Mouse (Mus musculus) spleen, postnatal 14 days (tissue): ENCODE measurements around the gene Spag16.

Experiments used
- DNase-seq, 2 experiments: peaks; one replicate each; pipeline ENCODE4 v3.0.0; 2021 to 2022; ENCODE audit warnings: low spot score in 2 of 2

Spag16 gene

GRCm38 (mm10) chr1:70082208-70082878 is 255.6 kb downstream of the Spag16 start:
- DNase-seq, result no peak

DNA sequence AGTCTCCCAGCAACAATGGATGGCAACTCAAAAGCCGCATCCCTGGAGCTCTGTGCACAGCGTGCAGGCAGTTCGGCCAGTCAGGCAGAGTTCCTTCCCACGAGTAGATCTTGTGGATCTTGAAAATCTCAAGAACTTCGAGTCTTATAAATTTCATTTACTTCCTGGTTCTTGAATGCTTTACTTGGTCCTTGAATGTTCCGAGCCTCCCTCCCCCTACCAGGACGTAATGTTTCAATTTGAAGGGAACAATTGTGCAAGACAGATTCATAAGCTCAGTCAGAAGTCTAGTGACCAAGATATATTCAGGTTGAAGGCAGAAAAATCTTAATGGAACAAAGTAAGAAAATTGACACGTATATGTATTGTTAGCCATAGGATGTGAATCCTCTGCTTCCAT is 277.9 kb downstream of the Spag16 start:
- DNase-seq, result no peak

DNA sequence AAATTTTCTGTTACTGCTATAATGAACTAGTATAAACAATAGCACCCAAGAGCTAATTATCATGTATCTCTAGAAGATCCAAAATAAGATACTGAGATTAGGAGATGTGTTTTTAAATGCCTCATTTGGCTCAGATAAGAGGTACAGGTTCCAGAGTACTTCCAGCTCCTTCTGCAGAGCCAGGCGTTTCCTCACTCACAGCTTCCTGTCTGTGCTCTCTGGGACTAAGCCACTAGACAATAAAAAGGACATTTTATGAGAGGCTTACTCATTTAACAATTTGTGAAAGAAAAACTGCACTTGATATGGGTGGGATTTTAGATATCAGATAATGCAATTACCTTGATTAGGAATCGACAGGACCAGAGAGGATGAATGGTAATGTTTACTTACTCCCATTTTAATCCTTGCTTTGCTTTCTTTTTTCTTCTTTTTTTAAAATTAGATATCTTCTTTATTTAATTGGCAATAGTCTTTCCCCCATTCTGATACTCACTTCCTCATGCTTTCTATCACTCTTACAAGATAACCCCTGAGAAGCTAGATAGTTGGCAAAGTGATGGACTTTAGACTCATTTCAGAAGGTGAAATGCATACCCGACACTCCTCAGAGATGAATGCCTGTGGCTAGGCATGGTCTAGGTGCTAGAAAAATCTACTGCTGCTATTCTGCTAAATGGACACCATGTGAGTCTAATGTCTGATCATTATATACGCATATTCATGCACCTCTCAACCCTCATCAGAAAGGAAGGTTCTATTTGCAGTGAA is 289.6 kb downstream of the Spag16 start:
- no peak for DNase-seq

GRCm38 (mm10) chr1:70128035-70128434 is 301.3 kb downstream of the Spag16 start:
- DNase-seq, result no peak

- DNase-seq, result no peak
Measured at GRCm38 (mm10) chr1:70135547-70135946, 308.8 kb downstream of the Spag16 start.

DNA sequence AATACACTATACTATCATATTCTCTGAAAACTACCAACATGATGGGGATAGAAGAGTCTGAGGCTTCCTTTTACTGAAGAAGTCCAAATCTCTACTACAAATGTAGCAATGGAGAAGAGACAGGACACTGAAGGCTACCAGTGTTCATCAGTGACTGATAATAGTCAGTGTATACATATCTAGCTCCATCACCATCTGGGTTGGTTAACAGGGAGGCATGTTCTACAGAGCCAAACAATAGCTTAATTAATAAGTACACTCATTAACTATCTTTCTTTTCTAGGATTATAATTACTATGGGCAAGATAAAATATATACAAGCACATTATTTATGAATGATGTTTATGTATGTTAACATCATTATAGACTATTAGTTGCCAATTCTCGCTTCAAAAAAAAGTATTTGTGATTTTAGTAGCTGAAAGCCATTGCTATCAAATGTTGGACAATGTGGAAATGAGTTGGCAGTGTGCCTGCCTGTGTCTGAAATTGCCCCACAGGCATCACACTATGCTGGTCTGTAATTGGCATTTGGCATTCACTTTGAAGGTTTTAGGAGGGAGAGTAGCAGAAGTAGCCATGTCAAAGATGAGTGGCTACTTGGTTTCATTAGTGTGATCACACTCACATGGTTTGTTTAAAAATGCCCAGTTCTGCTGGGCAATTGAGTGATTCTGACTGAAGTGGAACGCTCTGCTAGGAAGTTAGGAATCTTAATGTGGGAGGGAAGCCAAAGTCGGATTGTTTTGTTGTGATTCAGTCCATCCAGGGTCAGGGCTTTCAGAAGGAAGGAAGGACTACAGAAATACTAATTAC is 338.8 kb downstream of the Spag16 start:
- no peak for DNase-seq

DNA sequence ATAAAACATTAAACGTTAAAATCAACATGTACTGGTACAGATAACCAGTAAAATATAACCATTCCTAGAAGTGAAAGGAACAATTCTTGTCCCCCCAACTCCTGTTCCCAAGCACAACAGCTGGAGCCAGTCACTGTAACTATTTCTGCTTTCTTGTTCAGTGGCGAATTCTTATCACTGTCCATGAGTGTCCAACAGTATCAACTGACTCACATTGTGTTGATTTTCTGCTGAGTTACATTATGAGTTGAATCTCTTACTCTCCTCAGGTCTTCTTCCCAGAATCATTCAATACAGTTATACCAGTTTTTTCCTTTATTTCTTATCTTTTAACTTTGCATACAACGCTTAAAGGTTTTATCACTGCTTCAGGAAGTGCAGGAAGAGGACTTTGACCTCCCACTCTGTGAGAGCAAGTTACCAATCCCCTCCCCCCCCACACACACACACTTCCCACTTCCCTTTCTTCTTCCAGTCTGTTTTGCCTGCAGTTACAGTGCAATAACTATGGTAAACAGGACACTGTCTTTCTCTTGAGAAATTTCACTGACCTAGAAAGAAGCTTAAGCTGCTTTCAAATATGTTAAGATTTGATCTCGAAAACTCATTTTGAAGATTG is 353.5 kb downstream of the Spag16 start:
- DNase-seq, result no peak

- DNase-seq, result no peak
Measured at GRCm38 (mm10) chr1:70264815-70265214, 438.0 kb downstream of the Spag16 start.

DNA sequence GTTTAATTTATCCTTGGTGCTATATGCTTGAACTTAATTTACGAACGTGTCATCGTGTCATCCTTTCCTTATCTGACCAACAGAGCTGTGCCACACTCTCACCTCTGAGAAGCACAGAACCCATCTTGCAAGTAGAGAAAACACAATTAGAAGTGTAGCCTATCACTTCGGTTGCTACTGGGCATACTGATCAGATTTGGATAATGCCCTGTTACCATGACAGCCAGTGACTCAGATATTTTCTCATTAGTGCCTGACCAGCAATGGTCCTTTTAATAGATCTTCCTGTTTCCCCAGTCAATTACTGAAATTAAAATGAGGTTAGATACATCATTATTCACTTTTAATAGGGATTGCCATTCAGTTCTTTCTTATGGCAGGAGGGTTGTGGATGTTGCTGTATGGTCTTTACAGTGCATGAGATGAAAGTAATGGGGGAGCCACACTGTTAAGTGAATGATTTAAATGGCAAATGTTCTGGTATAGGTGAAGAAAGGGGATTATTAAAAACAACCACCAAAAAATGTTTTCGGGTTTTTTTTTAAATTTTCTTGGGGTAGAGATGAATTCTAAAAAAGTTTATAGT is 439.2 kb downstream of the Spag16 start:
- DNase-seq, result no peak

GRCm38 (mm10) chr1:70270139-70270538 is 443.4 kb downstream of the Spag16 start:
- DNase-seq, result peak in 1 of 2 experiments; percentile 5

- DNase-seq, result no peak
Measured at GRCm38 (mm10) chr1:70272753-70273152, 446.0 kb downstream of the Spag16 start.

GRCm38 (mm10) chr1:70279296-70279695 is 452.5 kb downstream of the Spag16 start:
- DNase-seq, result no peak

GRCm38 (mm10) chr1:70283388-70283787 is 456.6 kb downstream of the Spag16 start:
- DNase-seq, result no peak

GRCm38 (mm10) chr1:70284140-70284539 is 457.4 kb downstream of the Spag16 start:
- DNase-seq, result no peak

DNA sequence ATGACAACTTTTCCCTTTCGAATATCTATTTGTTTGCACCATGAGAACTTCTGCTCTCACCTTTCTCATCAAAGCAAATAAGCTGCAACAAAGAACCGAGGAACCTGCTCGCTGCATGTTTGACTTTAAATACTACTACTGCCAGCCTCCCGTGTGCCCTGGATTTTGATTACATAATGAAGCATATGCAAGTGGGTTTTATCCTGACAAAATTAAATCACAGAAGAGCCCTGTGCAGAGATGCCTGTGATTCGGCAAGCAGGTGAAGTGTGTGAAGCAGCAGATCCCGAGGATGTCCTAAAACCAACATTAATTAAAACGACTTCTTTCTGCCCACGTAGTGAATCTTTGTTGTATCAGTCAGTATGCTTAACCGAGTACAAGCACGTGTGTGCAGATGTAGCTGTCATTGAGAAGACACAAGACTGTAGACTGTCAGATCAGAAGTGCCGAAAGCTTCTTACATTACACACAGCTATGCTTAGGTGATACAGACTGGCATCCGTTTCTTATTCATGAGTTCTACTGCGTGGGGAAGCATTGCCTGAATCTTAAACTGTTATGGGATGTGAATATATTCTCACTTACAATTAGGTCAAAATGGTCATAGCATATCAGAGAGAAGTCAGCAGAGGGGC is 489.5 kb downstream of the Spag16 start:
- no peak for DNase-seq

DNA sequence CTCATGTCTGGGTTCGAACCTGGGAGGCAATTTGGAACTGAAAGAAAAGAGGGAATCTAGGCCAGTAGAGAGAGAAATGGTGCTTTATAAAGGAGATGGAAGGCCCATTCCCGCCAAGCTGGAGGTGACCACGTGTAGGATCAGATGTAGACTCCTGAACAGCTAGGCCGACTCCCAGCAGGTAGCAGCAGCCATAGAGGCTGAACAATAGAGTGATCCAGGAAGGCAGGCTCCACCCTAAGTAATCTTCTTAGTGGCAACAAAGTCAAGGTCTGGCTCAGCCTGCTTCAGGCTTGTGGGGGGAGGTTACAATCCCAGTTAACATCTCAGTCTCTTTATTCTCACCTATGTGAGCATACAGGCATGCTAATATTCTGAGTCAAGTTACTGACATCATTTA is 494.2 kb downstream of the Spag16 start:
- no peak for DNase-seq

GRCm38 (mm10) chr1:70346179-70346578 is 519.4 kb downstream of the Spag16 start:
- no peak for DNase-seq

- no peak for DNase-seq
Measured at GRCm38 (mm10) chr1:70351371-70351770, 524.6 kb downstream of the Spag16 start.

DNA sequence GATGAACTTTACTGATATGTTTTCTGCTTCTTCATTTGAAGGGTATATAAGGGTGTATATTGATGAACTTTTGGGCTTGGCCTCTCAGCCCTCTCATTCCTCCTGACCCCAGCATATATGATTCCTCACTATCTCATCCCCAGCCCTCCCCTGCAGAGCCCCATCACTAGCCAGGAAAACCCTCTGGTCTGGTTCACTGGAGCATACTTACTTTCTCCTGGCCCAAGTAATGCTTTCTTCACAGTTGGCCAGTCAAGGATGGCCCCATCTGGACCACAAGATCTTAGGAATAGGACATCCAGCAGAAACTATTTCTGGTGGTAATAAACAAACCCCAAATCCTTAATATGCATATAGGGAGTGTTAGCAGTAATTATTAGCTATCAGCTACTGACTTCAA is 527.2 kb downstream of the Spag16 start:
- no peak for DNase-seq

- DNase-seq, result no peak
Measured at GRCm38 (mm10) chr1:70371721-70372120, 545.0 kb downstream of the Spag16 start.

GRCm38 (mm10) chr1:70380096-70380495 is 553.3 kb downstream of the Spag16 start:
- DNase-seq, result no peak
